Mouse (Mus musculus) MEL (cell line): ENCODE results near the gene Trim47. TPM values are rescaled to one million over a fixed set of nuclear protein-coding genes. Genes with fewer than 3 reads are reported as not detected.

ENCODE experiments used
- DNase-seq: peaks from one replicate; pipeline ENCODE4 v3.0.0; 2011; ENCODE audit warnings: low read depth, low spot score
- H3K27ac ChIP-seq: 2 replicates; pipeline ENCODE4 v1.5.1; 2012; ENCODE audit warnings: low read depth, mild to moderate bottlenecking, control low read depth, low read length, moderate library complexity; ENCODE audit not compliant: control insufficient read depth
- H3K27me3 ChIP-seq, 2 experiments: fragments of 150-350 bp in 1 of 2; sonication (generic) in 1 of 2; 2 replicates each; pipeline ENCODE4 v1.6.1; 2012; ENCODE audit warnings: low read length in 2 of 2, mild to moderate bottlenecking in 2 of 2, improper control_type of control experiment in 1 of 2, moderate library complexity in 1 of 2; ENCODE audit not compliant: insufficient read depth in 2 of 2, control insufficient read depth in 1 of 2
- H3K36me3 ChIP-seq, 2 experiments: 2 replicates each; pipeline ENCODE4 v1.6.1; 2012 to 2014; ENCODE audit warnings: low read length in 2 of 2, improper control_type of control experiment in 1 of 2, inconsistent platforms in 1 of 2, mild to moderate bottlenecking in 1 of 2; ENCODE audit not compliant: insufficient read depth in 2 of 2, control insufficient read depth in 1 of 2
- H3K4me1 ChIP-seq, 2 experiments: fragments of 150-350 bp in 1 of 2; sonication (generic) in 1 of 2; 2 replicates each; pipeline ENCODE4 v1.6.1; 2012; ENCODE audit warnings: low read length in 2 of 2, improper control_type of control experiment in 1 of 2, mild to moderate bottlenecking in 1 of 2; ENCODE audit not compliant: insufficient read depth in 2 of 2, control insufficient read depth in 1 of 2
- H3K4me3 ChIP-seq, 2 experiments: fragments of 150-350 bp in 1 of 2; sonication (generic) in 1 of 2; 2 replicates each; pipeline ENCODE4 v1.5.1; 2012; ENCODE audit warnings: low read depth in 2 of 2, low read length in 2 of 2, mild to moderate bottlenecking in 2 of 2, moderate library complexity in 2 of 2, control low read depth in 1 of 2, improper control_type of control experiment in 1 of 2; ENCODE audit not compliant: control insufficient read depth in 1 of 2, insufficient read depth in 1 of 2
- H3K79me2 ChIP-seq: 2 replicates; pipeline ENCODE4 v1.6.1; 2012; ENCODE audit warnings: mild to moderate bottlenecking, low read length, moderate library complexity; ENCODE audit not compliant: control insufficient read depth, poor library complexity, insufficient read depth
- H3K9ac ChIP-seq: 2 replicates; pipeline ENCODE4 v1.6.1; 2012; ENCODE audit warnings: low read depth, mild to moderate bottlenecking, control low read depth, low read length, moderate library complexity; ENCODE audit not compliant: control insufficient read depth, poor library complexity, severe bottlenecking
- H3K9me3 ChIP-seq: fragments of 150-350 bp; sonication (generic); replicated peaks from 2 replicates; pipeline ENCODE4 v1.6.1; 2012; ENCODE audit warnings: mild to moderate bottlenecking, low read length, improper control_type of control experiment, moderate library complexity; ENCODE audit not compliant: insufficient read depth
- BHLHE40 ChIP-seq: IDR thresholded peaks from 2 replicates; pipeline ENCODE4 v1.6.1; 2012; ENCODE audit warnings: low read depth, mild to moderate bottlenecking, inconsistent platforms, low read length, improper control_type of control experiment, borderline replicate concordance
- CHD2 ChIP-seq: IDR thresholded peaks from 2 replicates; pipeline ENCODE4 v1.6.1; 2011; ENCODE audit warnings: low read length, improper control_type of control experiment
- CTCF ChIP-seq, 3 experiments: IDR thresholded peaks in 2 of 3; conservative IDR thresholded peaks in 1 of 3; 2 replicates each; pipeline ENCODE4 v1.5.1; 2011 to 2012; ENCODE audit warnings: low read length in 3 of 3, low read depth in 2 of 3, mild to moderate bottlenecking in 2 of 3, improper control_type of control experiment in 1 of 3, inconsistent platforms in 1 of 3, mixed read lengths in 1 of 3, moderate library complexity in 1 of 3; ENCODE audit not compliant: control insufficient read depth in 1 of 3, insufficient read depth in 1 of 3, poor library complexity in 1 of 3, severe bottlenecking in 1 of 3
- E2F4 ChIP-seq: IDR thresholded peaks from 2 replicates; pipeline ENCODE4 v1.6.1; 2011; ENCODE audit warnings: low read depth, low read length, improper control_type of control experiment, borderline replicate concordance
- ELF1 ChIP-seq: IDR thresholded peaks from 2 replicates; pipeline ENCODE4 v1.6.1; 2014; ENCODE audit warnings: low read depth, mild to moderate bottlenecking, inconsistent platforms, low read length, improper control_type of control experiment, moderate library complexity
- EP300 ChIP-seq, 2 experiments: IDR thresholded peaks; 2 replicates each; pipeline ENCODE4 v1.6.1; 2011; ENCODE audit warnings: improper control_type of control experiment in 2 of 2, low read length in 2 of 2, low read depth in 1 of 2, mild to moderate bottlenecking in 1 of 2
- ETS1 ChIP-seq: IDR thresholded peaks from 2 replicates; pipeline ENCODE4 v1.6.1; 2012; ENCODE audit warnings: low read depth, mild to moderate bottlenecking, inconsistent platforms, low read length, improper control_type of control experiment, moderate library complexity
- GATA1 ChIP-seq: IDR thresholded peaks from 2 replicates; pipeline ENCODE4 v1.6.1; 2011; ENCODE audit warnings: low read depth, low read length, improper control_type of control experiment
- HCFC1 ChIP-seq: IDR thresholded peaks from 2 replicates; pipeline ENCODE4 v1.6.1; 2012; ENCODE audit warnings: low read depth, mild to moderate bottlenecking, inconsistent platforms, low read length, improper control_type of control experiment, moderate library complexity
- MAZ ChIP-seq: IDR thresholded peaks from 2 replicates; pipeline ENCODE4 v1.6.1; 2012; ENCODE audit warnings: low read depth, mild to moderate bottlenecking, inconsistent platforms, low read length, improper control_type of control experiment
- MEF2A ChIP-seq: IDR thresholded peaks from 2 replicates; pipeline ENCODE4 v1.6.1; 2014; ENCODE audit warnings: low read depth, mild to moderate bottlenecking, inconsistent platforms, low read length, improper control_type of control experiment; ENCODE audit not compliant: poor library complexity, insufficient replicate concordance, severe bottlenecking; ENCODE audit errors: extremely low read depth
- MXI1 ChIP-seq: IDR thresholded peaks from 2 replicates; pipeline ENCODE4 v1.6.1; 2011; ENCODE audit warnings: mild to moderate bottlenecking, low read depth, low read length, improper control_type of control experiment
- POLR2AphosphoS5 ChIP-seq: IDR thresholded peaks from 2 replicates; pipeline ENCODE4 v1.6.1; 2012; ENCODE audit warnings: low read depth, borderline replicate concordance, mild to moderate bottlenecking, inconsistent platforms, low read length, moderate library complexity, mixed read lengths
- RAD21 ChIP-seq: IDR thresholded peaks from 2 replicates; pipeline ENCODE4 v1.6.1; 2011; ENCODE audit warnings: mild to moderate bottlenecking, low read depth, low read length, improper control_type of control experiment
- RCOR1 ChIP-seq: IDR thresholded peaks from 2 replicates; pipeline ENCODE4 v1.6.1; 2012; ENCODE audit warnings: low read depth, mild to moderate bottlenecking, inconsistent platforms, low read length, improper control_type of control experiment
- SIN3A ChIP-seq: IDR thresholded peaks from 2 replicates; pipeline ENCODE4 v1.6.1; 2012; ENCODE audit warnings: low read length, improper control_type of control experiment, inconsistent platforms
- SMC3 ChIP-seq: IDR thresholded peaks from 2 replicates; pipeline ENCODE4 v1.6.1; 2011; ENCODE audit warnings: low read depth, low read length, improper control_type of control experiment
- TBP ChIP-seq: IDR thresholded peaks from 2 replicates; pipeline ENCODE4 v1.8.0; 2011; ENCODE audit warnings: low read depth, low read length, improper control_type of control experiment
- TCF12 ChIP-seq: IDR thresholded peaks from 2 replicates; pipeline ENCODE4 v1.6.1; 2014; ENCODE audit warnings: low read depth, mild to moderate bottlenecking, inconsistent platforms, low read length, improper control_type of control experiment, moderate library complexity
- UBTF ChIP-seq: IDR thresholded peaks from 2 replicates; pipeline ENCODE4 v1.6.1; 2012; ENCODE audit warnings: low read depth, mild to moderate bottlenecking, inconsistent platforms, low read length, improper control_type of control experiment, moderate library complexity, borderline replicate concordance; ENCODE audit not compliant: insufficient read depth
- ZC3H11A ChIP-seq: IDR thresholded peaks from 2 replicates; pipeline ENCODE4 v1.6.1; 2012; ENCODE audit warnings: low read depth, mild to moderate bottlenecking, inconsistent platforms, low read length, improper control_type of control experiment
- ZMIZ1 ChIP-seq: IDR thresholded peaks from 2 replicates; pipeline ENCODE4 v1.6.1; 2012; ENCODE audit warnings: low read depth, mild to moderate bottlenecking, inconsistent platforms, low read length, improper control_type of control experiment, moderate library complexity
- polyA plus RNA-seq, 2 experiments: library from polyadenylated mRNA; stranded (reverse) in 1 of 2; unstranded in 1 of 2; fragments of >175 nt in 1 of 2; fragments of >200 nt in 1 of 2; gene quantifications; 2 replicates each; pipeline versions ENCODE4 v1.2.1 to v1.2.4; 2012; ENCODE audit warnings: low replicate concordance in 2 of 2, low read depth in 1 of 2; ENCODE audit not compliant: insufficient read length in 2 of 2, insufficient read depth in 1 of 2, missing spikeins in 1 of 2
- total RNA-seq: library from RNA; depleted of rRNA; stranded (reverse); fragments of 300-350 nt; gene quantifications from 2 replicates; pipeline ENCODE4 v1.2.3, GENCODE M21; 2012

Trim47 gene
- total and polyA plus RNA-seq, 3 experiments = 5.6 to 6.7 TPM; not detected in 1

DNA sequence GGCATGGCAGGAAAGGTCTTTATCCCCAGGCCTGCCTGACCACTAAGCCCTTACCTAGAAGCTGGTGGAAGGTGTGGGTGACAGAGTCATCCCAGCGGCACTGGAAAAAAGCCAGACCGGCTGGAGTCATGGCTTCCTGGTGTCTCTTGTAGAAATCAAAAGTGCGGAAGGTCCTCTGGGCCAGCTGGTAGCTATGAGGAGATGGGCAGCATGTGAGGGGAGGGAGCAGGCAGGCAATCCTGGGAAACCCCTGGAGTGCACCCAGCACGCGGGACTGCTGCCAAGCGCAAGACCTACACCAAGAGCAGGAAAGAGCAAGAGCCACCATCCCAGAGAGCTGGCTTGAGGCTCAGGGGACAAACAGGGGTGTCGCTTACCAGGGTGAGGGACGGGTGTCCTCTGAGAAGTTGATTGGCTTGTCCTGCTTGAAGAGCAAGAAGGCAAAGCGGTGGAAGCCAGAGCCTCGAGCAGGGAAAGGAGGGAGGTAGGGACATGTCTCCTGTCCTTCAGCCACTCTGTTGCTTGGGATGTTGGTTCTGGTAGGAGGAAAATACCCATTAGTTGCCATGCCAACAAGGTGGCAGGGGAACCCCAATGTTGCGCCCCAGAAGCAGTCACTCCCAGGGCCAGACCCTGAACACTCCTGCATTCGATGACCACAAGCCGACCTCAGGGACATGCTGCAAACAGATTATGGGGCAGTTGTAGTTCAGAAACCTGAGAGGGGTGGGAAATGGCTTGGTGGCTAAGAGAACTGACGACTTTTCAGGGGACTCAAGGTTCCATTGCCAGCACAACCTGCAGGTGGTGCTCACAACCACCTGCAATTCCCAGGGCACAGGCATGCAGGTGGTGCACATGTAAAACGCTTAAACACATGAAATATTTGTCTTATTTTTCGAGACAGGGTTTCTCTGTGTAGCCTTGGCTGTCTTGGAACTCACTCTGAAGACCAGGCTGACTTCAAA lies 5.6 kb upstream of the Trim47 start:
- H3K9me3 ChIP-seq = no peaks in the 10 kb centered on the region
- no peak overlapping the region for H3K4me3 ChIP-seq
- peaks cover 24% of the 10 kb centered on the region for H3K79me2 ChIP-seq
- H3K9ac ChIP-seq = no peak overlapping the region
- peak; percentile 50 for DNase-seq
- peaks cover 0 to 6% of the 10 kb centered on the region in 2 experiments; a peak in 1 of 4 replicates for H3K36me3 ChIP-seq
- H3K27me3 ChIP-seq = no peaks in the 10 kb centered on the region
- no peak overlapping the region for H3K27ac ChIP-seq
- peak; percentile 29 for TF ChIP-seq RAD21
- no peak for TF ChIP-seq POLR2AphosphoS5
- no peak for TF ChIP-seq RCOR1
- TF ChIP-seq CTCF (IDR thresholded peaks at IDR 0.05 in 2 of 3, conservative IDR thresholded peaks at IDR 0.05 in 1 of 3; ENCODE audit: control insufficient read depth in 1 of 3, insufficient read depth in 1 of 3, low read depth in 2 of 3, low read length in 3 of 3, poor library complexity in 1 of 3, severe bottlenecking in 1 of 3) = peak; percentile 39 to 51 (median 46); a peak in 5 of 6 replicates
- TF ChIP-seq SMC3 = peak; percentile 34; the same call in 1 of the 2 replicates
- TF ChIP-seq E2F4 = no peak
- H3K4me1 ChIP-seq = peaks cover 0 to 17% of the 10 kb centered on the region in 2 experiments; a peak in 2 of 4 replicates

DNA sequence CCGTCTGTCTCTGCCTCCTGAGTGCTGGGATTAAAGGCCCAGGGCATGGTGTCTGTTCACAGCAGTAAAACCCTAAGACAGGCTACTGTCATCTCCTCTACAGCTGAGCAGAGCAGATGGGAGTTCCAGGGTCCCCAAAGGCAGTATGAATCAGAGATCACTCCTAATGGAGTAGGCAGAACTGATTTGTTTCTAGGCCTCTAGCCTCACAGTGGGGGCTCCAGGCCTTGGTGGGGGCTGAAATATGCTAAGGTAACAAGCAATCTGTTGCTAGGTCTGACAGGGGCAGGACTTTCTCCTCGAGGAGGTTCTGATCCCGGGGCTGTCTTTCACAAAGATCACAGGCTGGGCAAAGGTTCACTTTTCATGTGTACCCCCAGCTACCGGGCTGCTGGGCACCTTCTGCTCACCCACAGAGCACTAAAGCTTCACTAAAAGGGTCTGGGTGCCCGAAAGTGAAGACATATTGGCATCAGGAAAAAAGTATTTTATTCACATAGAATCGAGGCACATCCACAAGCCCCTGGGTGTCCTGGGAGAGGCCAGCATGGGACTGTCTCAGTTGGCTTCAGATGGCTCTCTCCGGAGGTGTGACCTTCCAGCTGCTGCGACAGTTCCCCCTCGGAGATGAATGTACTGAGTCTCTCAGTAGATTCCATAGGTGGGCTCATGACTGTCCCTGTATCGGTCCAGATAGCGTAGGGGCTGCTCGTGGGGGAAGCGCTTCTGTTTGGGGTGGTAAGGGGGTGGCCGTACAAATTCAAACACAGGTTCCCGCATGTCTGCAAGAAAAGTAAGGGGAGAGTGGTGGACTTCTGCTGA lies 4.5 kb upstream of the Trim47 start:
- Histone ChIP-seq H3K27ac (peak overlapping the region; percentile 40; the same call in 1 of the 2 replicates), H3K9ac (peak overlapping the region; percentile 88), H3K79me2 (peaks cover 16% of the 10 kb centered on the region), H3K4me3 (peak overlapping the region; percentile 44 to 76; a peak in 2 of 4 replicates), H3K4me1 (peaks cover 0 to 10% of the 10 kb centered on the region in 2 experiments; a peak in 2 of 4 replicates), H3K27me3 (no peaks in the 10 kb centered on the region), H3K9me3 (no peaks in the 10 kb centered on the region), H3K36me3 (peaks cover 1 to 4% of the 10 kb centered on the region in 2 experiments; a peak in 1 of 4 replicates)
- no peak for DNase-seq
- TF ChIP-seq GATA1 (no peak), ZMIZ1 (no peak), SIN3A (no peak), MEF2A (no peak), TBP (no peak), ETS1 (no peak), MAZ (no peak), HCFC1 (no peak), MXI1 (no peak), ELF1 (no peak), ZC3H11A (no peak), BHLHE40 (no peak), CTCF (IDR thresholded peaks at IDR 0.05 in 2 of 3, conservative IDR thresholded peaks at IDR 0.05 in 1 of 3; ENCODE audit: control insufficient read depth in 1 of 3, insufficient read depth in 1 of 3, low read depth in 2 of 3, low read length in 3 of 3, poor library complexity in 1 of 3, severe bottlenecking in 1 of 3) (no peak), TCF12 (no peak), UBTF (no peak), RCOR1 (no peak), POLR2AphosphoS5 (no peak), EP300 (IDR thresholded peaks at IDR 0.05; ENCODE audit: low read depth in 1 of 2, low read length in 2 of 2) (no peak), CHD2 (no peak)
